Mouse (Mus musculus) heart, adult 2 months (tissue): ENCODE data around the gene Glis1.

Experiments used
- CTCF ChIP-seq: fragments of 200-600 bp; IDR thresholded peaks from 2 replicates; pipeline ENCODE4 v1.8.1; 2022; ENCODE audit warnings: antibody characterized with exemption, mild to moderate bottlenecking, moderate library complexity
- EP300 ChIP-seq: fragments of 200-500 bp; IDR thresholded peaks from 2 replicates; pipeline ENCODE4 v1.6.1; 2011; ENCODE audit warnings: low read depth, low read length, control low read depth; ENCODE audit not compliant: insufficient read depth
- POLR2A ChIP-seq: fragments of 200-500 bp; IDR thresholded peaks from 2 replicates; pipeline ENCODE4 v1.6.1; 2011; ENCODE audit warnings: mild to moderate bottlenecking, low read depth, low read length, control low read depth; ENCODE audit not compliant: insufficient read depth

DNA sequence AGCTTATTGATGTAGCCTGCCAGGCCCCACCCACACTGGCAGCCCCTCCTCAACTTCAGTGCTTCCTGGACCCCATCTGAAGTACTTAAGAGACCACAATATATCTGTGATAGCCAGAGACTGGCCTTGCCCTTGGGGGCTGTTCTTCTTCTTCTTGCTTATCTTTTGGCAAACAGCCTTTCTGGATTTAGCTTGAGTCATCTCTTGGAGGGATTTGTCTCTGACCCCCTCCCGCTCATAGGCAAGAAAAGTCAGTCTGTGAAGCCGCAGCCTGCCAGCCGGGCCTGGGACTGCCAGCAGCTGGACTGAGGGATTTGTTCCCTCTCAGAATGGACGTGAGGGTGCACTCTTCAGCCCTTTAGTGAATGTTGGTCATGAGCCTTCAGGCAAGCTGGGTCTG, 107.4 kb downstream of the Glis1 start:
- TF ChIP-seq POLR2A (no peak), CTCF (no peak), EP300 (no peak)
